Mouse (Mus musculus) lung, postnatal 0 days (tissue): ENCODE measurements around the gene Camta1.

ENCODE experiments used
- CTCF ChIP-seq: IDR thresholded peaks from 2 replicates; pipeline ENCODE4 v1.5.1; 2016; ENCODE audit warnings: antibody characterized with exemption, mild to moderate bottlenecking
- EP300 ChIP-seq: IDR thresholded peaks from 2 replicates; pipeline ENCODE4 v1.6.1; 2016; ENCODE audit warnings: antibody characterized with exemption, mild to moderate bottlenecking, control low read depth

DNA sequence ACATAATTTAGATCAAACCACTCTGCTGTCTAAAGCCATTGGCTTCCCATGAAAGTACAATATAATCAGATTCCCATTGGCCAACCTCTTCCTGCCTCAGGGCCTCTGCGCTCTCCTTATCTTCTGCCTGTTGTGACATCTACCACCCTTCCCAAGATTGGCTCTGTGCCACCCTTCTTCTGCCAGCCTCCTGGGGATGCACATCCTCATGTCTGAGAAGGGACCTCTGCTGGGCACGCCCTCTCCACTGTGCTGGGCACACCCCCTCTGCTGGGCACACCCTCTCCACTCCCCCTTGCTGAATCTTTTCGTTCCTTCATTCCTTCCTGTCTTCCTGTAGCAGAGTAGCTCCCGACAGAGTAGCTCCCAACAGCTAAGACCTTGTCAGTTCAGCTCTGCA is 727.9 kb downstream of the Camta1 start:
- TF ChIP-seq CTCF: no peak
- TF ChIP-seq EP300: no peak
